Mouse (Mus musculus): ENCODE measurements at regions not wholly inside any gene's neighbourhood (a gene's known extent, or its start where the extent isn't known, plus 50 kb on each side); places are given as distances from the start of the nearest gene placed in this dataset.

DNA sequence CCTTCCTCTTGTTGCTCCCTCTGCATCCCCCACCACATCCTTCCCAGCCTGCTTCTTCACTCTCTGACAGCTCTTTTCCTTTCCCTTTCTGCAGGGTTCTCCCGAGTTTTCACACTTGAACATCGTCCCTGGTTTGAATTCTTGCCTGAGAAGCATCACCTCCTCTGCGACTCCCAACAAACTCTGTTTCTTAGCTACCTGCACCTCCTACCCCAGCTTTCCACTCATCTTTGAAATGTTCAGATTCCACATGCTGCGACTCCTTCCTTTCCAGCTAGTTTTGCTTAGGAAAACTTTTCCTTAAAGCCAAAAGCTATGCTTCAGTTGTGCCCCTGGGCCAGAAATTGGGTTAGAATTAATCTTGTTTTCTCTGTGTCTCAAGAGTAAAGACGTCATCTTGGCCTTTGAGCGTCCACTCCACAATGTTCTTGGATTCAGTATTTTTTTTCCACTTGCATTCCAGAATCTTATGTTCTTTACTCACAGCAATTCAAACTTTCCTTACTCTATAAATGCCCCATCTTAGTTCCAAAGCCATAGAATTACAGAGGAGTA lies 317.3 kb upstream of the Hnrnpa3 start:
- TF ChIP-seq POLR2A (IDR thresholded peaks at IDR 0.05; ENCODE audit: borderline replicate concordance, extremely low read depth, low read depth, low read length) = no peak
- TF ChIP-seq CTCF (IDR thresholded peaks at IDR 0.05; ENCODE audit: insufficient read depth, low read length) = no peak
